Mouse (Mus musculus): ENCODE results near the gene F9. TPM values are rescaled to one million over a fixed set of nuclear protein-coding genes. Genes with fewer than 3 reads are reported as not detected.
"Not testable (repeated sequence)": the region's sequence is repeated elsewhere in the genome, so short reads cannot be mapped to it uniquely, and the experiment has no call there.

F9 gene
- polyA plus RNA-seq (2016; fragmentation: Nextera tagmentation; extraction: Ambion mirVana), result not detected in 2 replicates

DNA sequence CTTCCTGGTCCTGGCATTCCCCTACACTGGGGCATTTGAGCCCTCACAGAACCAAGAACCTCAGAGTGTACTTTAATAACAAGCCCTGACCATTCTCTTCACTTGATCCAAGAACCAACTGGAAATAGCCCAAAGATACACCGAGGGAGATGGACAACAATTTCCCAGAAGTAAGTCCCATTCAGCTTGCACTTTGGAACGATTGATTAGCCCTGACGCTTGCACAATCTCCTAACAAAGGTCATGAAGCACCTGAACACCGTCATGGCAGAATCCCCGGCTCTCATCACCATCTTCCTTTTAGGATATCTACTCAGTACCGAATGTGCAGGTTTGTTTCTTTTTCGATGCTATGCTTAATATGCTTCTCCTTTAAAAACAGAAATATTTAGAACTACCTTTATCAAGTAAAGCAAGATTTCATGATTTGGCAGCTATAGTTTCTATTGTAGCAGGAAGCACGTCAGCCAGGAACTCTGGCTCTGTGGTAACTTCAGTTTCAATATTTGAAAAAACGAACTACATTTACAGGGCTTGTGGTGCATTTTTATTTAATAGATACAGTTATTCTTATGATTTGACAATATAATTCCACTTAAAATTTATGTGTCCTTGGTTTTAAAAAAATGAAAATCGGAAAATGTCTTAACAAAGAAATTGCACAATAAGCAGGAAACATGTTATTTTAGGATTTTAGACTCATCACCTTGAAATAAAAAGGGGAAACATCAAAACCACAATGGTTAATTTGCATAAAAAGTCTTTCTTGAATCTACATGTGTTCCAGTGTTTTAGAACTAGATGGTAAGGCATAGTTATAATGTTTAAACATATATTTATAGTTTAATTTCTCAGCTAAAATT, at the start of gene F9:
Gene F9 (plus strand): TSS at position 244 of the 863 bp plus-strand sequence.
- Histone ChIP-seq H3K27me3 (replicated peaks) (no peaks in the 10 kb centered on the region), H3K4me2 (replicated peaks) (no peak within 1 kb of the TSS), H3K36me3 (no peaks in the 10 kb centered on the region), H3K4me3 (no peak within 1 kb of the TSS), H3K4me1 (no peaks in the 10 kb centered on the region), H3K9ac (no peak within 1 kb of the TSS), H3K27ac (no peak within 1 kb of the TSS), H3K9me3 (no peaks in the 10 kb centered on the region)
- WGBS, result 89% methylated on average over 10 of the region's 10 CpGs
- no peak for ATAC-seq (ENCODE audit: low FRiP score, low read depth)

DNA sequence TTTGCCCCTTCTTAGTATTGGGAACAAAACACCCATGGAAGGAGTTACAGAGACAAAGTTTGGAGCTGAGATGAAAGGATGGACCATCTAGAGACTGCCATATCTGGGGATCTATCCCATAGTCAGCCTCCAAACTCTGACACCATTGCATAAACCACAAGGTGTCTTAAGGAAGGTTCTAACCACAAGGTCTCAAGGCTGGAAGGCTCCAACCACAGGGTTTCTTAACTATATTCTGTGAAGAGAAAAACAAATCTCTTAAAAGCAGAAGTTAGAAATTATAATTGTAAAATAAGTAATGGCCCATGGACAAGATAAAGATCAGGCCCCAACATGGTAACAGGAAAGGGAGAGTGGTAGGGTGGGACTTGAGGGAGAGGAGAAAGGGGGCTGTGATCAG, 29.5 kb upstream of the F9 start:
- H3K27me3 ChIP-seq (replicated peaks); H3K9ac ChIP-seq; H3K4me1 ChIP-seq; H3K9me3 ChIP-seq; ATAC-seq (ENCODE audit: low FRiP score, low read depth); H3K4me3 ChIP-seq; H3K4me2 ChIP-seq (replicated peaks); H3K36me3 ChIP-seq; H3K27ac ChIP-seq: not testable (repeated sequence)

DNA sequence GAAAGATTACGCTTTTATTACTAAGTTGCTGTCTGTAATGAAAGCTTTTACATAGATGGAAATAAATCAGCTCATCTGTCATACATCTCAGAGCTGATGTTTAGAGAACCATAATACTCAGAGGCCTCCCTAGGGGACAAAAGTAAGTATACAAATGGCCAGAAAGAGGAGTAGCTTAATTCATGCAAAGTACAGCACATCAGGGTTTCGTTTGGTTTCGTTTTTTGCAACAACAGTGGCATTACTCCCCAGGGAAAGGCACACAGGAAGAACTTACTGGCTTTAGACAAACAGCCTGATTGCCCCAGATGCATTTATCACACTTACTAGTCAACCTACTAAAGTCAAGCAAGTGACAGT, 800 bp downstream of the F9 start:
- no peaks in the 10 kb centered on the region for H3K9me3 ChIP-seq
- no peaks in the 10 kb centered on the region for H3K4me1 ChIP-seq
- H3K27ac ChIP-seq, result no peak overlapping the region
- no peaks in the 10 kb centered on the region for H3K27me3 ChIP-seq (replicated peaks)
- no peaks in the 10 kb centered on the region for H3K36me3 ChIP-seq
- H3K4me3 ChIP-seq, result no peak overlapping the region
- ATAC-seq (ENCODE audit: low FRiP score, low read depth), result no peak
- no peak overlapping the region for H3K4me2 ChIP-seq (replicated peaks)
- H3K9ac ChIP-seq, result no peak overlapping the region
- 72% methylated on average over 3 of the region's 3 CpGs for WGBS

DNA sequence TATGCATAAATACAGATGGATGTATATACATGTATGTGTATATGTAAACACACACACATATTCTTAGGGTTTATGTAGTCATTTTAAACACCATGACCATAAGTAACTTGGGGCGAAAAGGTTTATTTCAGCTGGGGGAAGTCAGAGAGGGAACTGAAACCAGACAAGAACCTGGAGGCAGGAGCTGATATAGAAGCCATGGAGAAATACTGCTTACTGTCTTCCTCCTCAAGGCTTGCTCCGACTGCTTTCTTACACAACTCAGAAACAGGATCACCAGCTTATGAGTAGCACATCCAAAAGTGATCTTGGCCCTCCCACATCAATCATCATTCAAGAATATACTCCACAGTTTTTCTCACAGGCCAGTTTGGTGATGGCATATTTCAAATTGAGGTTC, 2.2 kb downstream of the F9 start:
- H3K4me2 ChIP-seq (replicated peaks), result no peak overlapping the region
- H3K4me3 ChIP-seq, result no peak overlapping the region
- H3K9ac ChIP-seq, result no peak overlapping the region
- ATAC-seq (ENCODE audit: low FRiP score, low read depth), result no peak
- H3K36me3 ChIP-seq, result no peaks in the 10 kb centered on the region
- no peaks in the 10 kb centered on the region for H3K27me3 ChIP-seq (replicated peaks)
- no peaks in the 10 kb centered on the region for H3K9me3 ChIP-seq
- no peak overlapping the region for H3K27ac ChIP-seq
- WGBS, result 92% methylated on average over 2 of the region's 2 CpGs
- H3K4me1 ChIP-seq, result no peaks in the 10 kb centered on the region

DNA sequence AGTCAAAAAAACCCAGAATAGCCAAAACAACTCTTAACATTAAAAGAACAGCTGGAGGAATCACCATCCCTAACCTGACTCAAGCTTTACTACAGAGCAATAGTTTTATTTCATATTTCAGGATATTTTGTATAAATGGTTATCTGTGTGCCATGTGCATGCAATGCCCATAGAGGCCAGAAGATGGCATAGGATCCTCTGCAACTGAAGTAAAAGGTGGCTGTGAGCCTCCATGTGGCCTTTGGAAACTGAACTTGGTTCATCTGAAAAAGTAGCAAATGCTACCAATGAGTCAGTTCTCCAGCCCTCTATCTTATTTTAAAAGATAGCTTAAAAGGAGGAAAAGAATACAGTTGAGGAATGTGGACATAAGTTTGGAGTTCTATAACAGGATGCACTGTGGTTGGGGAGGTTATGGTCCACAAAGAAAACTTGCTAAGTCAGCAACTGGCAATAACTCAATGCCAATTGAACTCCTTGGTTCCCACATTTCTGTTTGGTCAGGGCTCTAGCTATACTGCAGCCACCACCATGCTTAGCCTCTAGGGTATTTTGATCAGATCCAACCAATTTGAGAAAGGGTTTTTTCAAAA, 13.9 kb downstream of the F9 start:
- Histone ChIP-seq H3K27me3 (replicated peaks) (no peaks in the 10 kb centered on the region), H3K4me3 (no peak overlapping the region), H3K4me1 (no peaks in the 10 kb centered on the region), H3K36me3 (no peaks in the 10 kb centered on the region), H3K27ac (no peak overlapping the region), H3K9me3 (no peaks in the 10 kb centered on the region), H3K9ac (no peak overlapping the region), H3K4me2 (replicated peaks) (no peak overlapping the region)
- no peak for ATAC-seq (ENCODE audit: low FRiP score, low read depth)

DNA sequence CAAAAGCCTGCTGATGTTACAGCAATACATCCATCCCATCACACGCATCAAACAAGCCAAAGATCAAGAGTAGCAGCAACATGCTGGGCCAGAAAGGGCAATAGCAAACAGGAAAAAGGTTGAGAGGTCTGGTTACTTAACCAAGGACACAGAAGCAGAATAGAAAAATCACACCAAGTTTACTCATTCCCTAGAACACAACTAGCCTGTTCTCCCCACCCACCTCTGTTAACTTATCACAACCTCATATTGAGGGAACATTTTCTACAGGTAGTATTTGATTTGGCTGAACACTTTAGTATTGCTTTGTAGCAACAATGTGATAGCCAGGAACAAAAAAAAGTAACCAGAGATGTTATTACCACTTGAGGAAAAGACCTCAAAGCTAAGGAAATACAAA, 15.3 kb downstream of the F9 start:
- WGBS, result 88% methylated on average over 1 of the region's 1 CpGs
- no peaks in the 10 kb centered on the region for H3K4me1 ChIP-seq
- ATAC-seq (ENCODE audit: low FRiP score, low read depth), result no peak

DNA sequence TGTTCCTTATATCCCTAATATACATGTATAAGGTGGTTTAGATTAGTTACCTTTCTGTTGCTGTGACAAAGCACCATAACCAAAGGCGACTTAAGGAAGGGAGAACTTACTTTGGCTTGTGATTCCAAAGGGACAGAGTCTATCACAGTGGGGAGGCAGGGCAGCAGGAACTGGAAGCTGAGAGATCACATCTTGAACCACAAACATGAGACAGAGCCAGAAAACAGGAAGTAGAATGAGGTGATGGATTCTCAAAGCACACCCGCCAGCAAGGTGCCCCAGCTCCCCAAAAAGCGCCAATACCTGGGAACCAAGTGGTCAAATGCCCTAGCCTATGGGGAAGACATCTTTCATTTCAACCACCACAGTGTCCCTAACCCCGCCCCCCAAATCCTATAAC, 21.7 kb downstream of the F9 start:
- WGBS, result 83% methylated on average over 4 of the region's 4 CpGs
- H3K9ac ChIP-seq, result no peak overlapping the region
- ATAC-seq (ENCODE audit: low FRiP score, low read depth), result no peak

More for the DNA sequence above, 15.3 kb downstream of the F9 start:
- H3K27ac ChIP-seq, result no peak overlapping the region
- H3K9me3 ChIP-seq, result no peaks in the 10 kb centered on the region
- no peak overlapping the region for H3K9ac ChIP-seq
- H3K36me3 ChIP-seq, result no peaks in the 10 kb centered on the region
- H3K4me2 ChIP-seq (replicated peaks), result no peak overlapping the region
- H3K4me3 ChIP-seq, result no peak overlapping the region
- no peaks in the 10 kb centered on the region for H3K27me3 ChIP-seq (replicated peaks)

DNA sequence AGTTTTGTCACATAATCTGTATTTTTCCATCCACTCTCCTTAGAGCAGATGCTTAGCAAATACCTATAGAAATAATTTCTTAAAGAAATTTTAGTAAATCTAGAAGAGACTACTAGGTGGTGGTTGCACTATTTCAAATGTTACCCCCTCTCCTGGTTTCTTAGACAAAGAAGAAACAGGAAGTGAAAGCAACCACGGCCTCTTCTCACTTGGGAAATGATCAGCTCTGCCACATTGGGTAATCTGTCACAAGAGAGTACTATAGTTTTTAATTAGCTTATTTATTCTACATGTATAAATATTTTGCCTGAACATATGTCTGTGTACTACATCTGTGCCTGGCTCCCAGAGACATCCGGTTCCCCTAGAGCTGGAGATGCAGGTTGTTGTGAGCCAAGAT, 22.3 kb downstream of the F9 start:
- no peak overlapping the region for H3K9ac ChIP-seq
- H3K27me3 ChIP-seq (replicated peaks), result no peaks in the 10 kb centered on the region
- no peak for ATAC-seq (ENCODE audit: low FRiP score, low read depth)
- no peaks in the 10 kb centered on the region for H3K9me3 ChIP-seq
- no peaks in the 10 kb centered on the region for H3K4me1 ChIP-seq
- H3K36me3 ChIP-seq, result no peaks in the 10 kb centered on the region
- H3K4me3 ChIP-seq, result no peak overlapping the region
- whole genome bisulfite sequencing, result 90% methylated on average over 2 of the region's 2 CpGs
- H3K4me2 ChIP-seq (replicated peaks), result no peak overlapping the region
- no peak overlapping the region for H3K27ac ChIP-seq

More for the DNA sequence above, 21.7 kb downstream of the F9 start:
- Histone ChIP-seq H3K27ac (no peak overlapping the region), H3K4me3 (no peak overlapping the region), H3K9me3 (no peaks in the 10 kb centered on the region), H3K4me2 (replicated peaks) (no peak overlapping the region), H3K27me3 (replicated peaks) (no peaks in the 10 kb centered on the region), H3K4me1 (no peaks in the 10 kb centered on the region), H3K36me3 (no peaks in the 10 kb centered on the region)

DNA sequence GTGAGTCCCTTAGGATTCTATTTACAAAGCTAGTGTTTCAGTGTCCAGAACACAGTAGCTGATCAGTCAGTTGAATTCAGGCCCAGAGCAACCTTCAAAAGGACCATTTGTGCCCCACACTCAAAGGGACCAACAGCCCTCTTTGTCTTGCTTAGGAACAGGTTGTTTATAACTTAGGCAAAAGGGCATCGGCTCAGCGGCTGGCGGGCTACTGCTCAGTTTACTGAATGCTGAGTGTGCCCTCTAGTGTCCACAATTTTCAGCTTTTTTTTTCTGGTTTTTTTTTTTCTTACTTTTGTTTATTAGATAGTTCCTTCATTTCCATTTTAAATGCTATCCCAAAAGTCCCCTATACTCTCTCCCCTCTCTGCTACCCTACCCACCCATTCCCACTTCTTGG, 27.4 kb downstream of the F9 start:
- Histone ChIP-seq H3K27ac (no peak overlapping the region), H3K4me3 (no peak overlapping the region), H3K9me3 (no peaks in the 10 kb centered on the region), H3K36me3 (no peaks in the 10 kb centered on the region), H3K27me3 (replicated peaks) (no peaks in the 10 kb centered on the region), H3K4me1 (no peaks in the 10 kb centered on the region), H3K9ac (no peak overlapping the region), H3K4me2 (replicated peaks) (no peak overlapping the region)
- ATAC-seq (ENCODE audit: low FRiP score, low read depth), result no peak
- 12% methylated on average over 3 of the region's 3 CpGs for WGBS

DNA sequence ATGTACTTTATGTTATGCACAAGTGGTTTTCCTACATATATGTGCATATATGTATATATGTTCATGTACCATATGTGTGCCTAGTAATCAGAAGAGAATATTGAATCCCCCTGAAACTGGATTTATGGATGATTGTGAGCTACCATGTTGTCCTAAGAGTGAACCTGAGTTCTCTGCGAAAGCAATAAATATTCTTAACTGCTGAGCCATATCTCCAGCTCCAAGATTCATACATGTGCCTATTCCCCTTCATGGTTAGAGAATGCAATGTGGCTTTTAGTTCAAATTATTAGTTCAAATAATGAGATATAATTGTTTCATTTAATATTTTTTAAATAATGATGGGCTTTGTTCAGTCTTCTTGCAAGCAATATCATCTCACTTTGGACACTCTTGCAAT, 55.5 kb downstream of the F9 start:
- no peak overlapping the region for H3K27ac ChIP-seq
- H3K4me1 ChIP-seq, result no peaks in the 10 kb centered on the region
- H3K9ac ChIP-seq, result no peak overlapping the region
- WGBS, result 97% methylated on average over 1 of the region's 1 CpGs
- H3K36me3 ChIP-seq, result no peaks in the 10 kb centered on the region
- no peaks in the 10 kb centered on the region for H3K9me3 ChIP-seq
- no peak overlapping the region for H3K4me2 ChIP-seq (replicated peaks)
- H3K27me3 ChIP-seq (replicated peaks), result no peaks in the 10 kb centered on the region
- H3K4me3 ChIP-seq, result no peak overlapping the region
- ATAC-seq (ENCODE audit: low FRiP score, low read depth), result no peak

DNA sequence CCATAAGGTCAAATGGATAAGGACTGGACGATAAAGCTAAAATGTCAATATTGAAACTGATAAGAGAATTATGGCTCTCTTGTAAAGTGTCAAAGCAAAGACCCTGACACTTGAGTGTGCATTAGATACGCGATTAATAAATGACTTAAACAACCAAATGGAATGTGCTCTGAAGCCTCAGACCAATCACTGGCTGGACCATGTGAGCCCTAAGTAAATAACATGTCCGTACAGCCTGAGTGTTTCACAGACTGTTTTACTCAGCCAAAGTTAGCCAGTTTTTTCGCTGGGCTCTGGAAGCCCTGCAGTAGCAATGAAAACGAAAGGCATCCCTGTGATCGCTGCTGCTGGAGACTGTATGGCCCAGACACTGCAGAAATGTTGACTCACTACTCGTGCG, 55.9 kb downstream of the F9 start:
- Histone ChIP-seq H3K27me3 (replicated peaks) (no peaks in the 10 kb centered on the region), H3K4me3 (no peak overlapping the region), H3K9ac (no peak overlapping the region), H3K27ac (no peak overlapping the region), H3K9me3 (no peaks in the 10 kb centered on the region), H3K4me1 (no peaks in the 10 kb centered on the region), H3K36me3 (no peaks in the 10 kb centered on the region), H3K4me2 (replicated peaks) (no peak overlapping the region)
- no peak for ATAC-seq (ENCODE audit: low FRiP score, low read depth)
- 88% methylated on average over 9 of the region's 9 CpGs for WGBS

DNA sequence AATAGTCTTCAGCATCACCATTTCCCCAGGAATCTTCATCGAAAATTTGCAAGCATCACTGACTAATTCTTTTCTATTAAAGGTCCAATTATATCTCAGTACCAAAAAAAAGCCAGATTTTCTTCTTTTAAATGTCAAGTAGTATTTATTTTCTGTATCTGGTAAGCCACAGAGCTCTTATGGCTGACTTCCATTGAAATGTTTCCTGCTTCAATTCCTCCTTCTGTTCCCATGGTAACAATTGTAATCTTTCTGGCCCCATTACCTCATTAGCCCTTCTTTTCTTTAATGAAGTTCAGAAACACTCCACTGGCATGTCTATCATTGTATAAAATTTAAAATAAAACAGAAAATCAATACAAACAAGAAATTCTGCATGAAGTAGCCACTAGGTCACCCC, 76.1 kb downstream of the F9 start:
- ATAC-seq (ENCODE audit: low FRiP score, low read depth), result no peak
- 69% methylated on average over 1 of the region's 1 CpGs for WGBS

More for the DNA sequence above, 76.1 kb downstream of the F9 start:
- no peak overlapping the region for H3K4me2 ChIP-seq (replicated peaks)
- H3K36me3 ChIP-seq, result no peaks in the 10 kb centered on the region
- no peaks in the 10 kb centered on the region for H3K9me3 ChIP-seq
- no peaks in the 10 kb centered on the region for H3K27me3 ChIP-seq (replicated peaks)
- H3K4me1 ChIP-seq, result no peaks in the 10 kb centered on the region
- H3K4me3 ChIP-seq, result no peak overlapping the region
- H3K9ac ChIP-seq, result no peak overlapping the region
- H3K27ac ChIP-seq, result no peak overlapping the region

Measured in neural tube, embryonic 12.5 days (tissue).